Mouse (Mus musculus) left cerebral cortex, postnatal 14 days (tissue): ENCODE results near the gene Plekhg2. TPM values are rescaled to one million over a fixed set of nuclear protein-coding genes. Genes with fewer than 3 reads are reported as not detected.
A peak's percentile ranks its signal among the peaks of the same experiment; 100 is the strongest.

ENCODE experiments used
- DNase-seq, 2 experiments: peaks; one replicate each; pipeline ENCODE4 v3.0.0; 2021 to 2022; ENCODE audit warnings: low spot score in 2 of 2, mixed read lengths in 1 of 2
- intact Hi-C: fragments of 180-260 bp; cut with DNase I; formaldehyde crosslinking; loops from one replicate; pipeline ENCODE4 v1.15.1; 2025
- total RNA-seq, 2 experiments: library from RNA; stranded (reverse); gene quantifications; 2 replicates each; pipeline ENCODE4 v1.2.3; 2021

The Plekhg2 gene
- total RNA-seq, 2 experiments from 2014 or later = 10.1 to 10.3 TPM

DNA sequence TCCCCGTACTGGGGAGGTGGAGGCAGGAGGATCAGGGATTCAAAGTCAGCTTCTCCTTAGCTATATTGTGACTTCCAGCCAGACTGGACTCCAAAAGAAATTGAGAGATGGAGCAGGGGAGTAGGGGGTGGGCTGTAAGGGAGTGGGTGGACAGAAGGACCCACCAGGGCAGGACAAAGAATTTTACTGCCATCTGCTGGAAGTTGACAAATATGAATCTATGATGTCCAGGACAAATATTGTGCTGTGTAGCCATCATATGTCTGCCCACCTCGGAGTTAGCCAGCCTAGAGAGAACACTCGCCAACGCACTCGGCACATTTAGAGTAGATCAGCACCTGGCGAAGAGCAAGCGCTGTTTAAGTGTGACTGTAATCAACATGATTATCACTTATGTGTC lies 23.8 kb downstream of the Plekhg2 start:
- intact Hi-C loops = no loop called here
- DNase-seq = no peak

DNA sequence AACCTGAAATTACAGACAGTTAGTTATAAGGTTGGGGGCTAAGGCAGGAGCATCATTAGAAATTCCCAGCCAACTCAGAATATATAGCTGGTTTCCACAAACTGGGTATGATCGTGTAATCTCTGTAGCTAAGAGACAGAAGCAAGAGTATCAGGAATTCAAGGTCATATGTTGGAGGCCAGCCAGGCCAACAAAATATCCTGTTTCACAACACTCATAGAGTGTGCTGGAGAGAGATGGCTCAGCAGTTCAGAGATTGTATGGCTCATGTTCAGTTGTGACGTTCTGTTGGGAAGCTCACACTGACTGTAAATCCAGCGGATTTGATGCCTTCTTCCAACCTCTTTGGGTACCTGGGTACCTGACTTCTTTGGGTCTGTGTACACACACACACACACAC lies 24.7 kb downstream of the Plekhg2 start:
- intact Hi-C loops = no loop called here
- no peak for DNase-seq

DNA sequence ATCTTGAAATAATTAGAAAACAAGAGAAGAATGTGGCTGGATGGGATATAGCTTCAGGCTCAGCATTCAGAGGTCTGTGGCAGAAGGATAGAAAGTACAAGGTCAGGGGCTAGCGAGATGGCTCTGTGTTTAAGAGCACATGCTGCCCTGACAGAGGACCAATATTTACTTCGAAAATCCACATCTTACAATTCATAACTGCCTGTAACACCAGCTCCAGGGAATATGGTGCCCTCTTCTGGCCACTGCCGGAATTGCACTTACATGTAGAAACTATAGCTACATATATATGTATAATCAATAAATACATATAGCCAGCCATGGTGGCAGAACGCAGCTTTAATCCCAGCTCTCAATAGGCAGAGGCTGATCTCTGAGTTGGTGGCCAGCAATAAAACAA lies 27.8 kb downstream of the Plekhg2 start:
- intact Hi-C loops = no loop called here
- peak; percentile 50 to 75 for DNase-seq

DNA sequence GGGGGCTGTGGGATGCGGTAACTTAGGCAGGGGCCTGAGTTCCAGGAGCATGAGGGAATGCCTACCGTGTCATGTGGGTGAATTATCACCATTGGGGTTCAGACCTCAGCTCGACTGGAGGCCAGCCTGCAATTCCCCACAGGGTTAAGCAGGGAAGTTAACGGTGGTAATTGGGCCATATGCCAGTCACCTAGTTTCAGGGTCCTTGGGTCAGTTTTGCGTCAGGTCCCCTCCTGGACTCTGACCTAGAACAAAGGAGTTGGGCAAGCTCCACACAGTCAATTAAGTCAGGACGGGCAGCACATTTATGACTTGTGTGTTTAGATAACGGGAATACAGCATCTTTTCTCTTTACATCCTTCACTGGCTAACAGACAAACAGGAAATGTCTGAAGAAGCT lies 31.0 kb downstream of the Plekhg2 start:
- no peak for DNase-seq
- intact Hi-C loops = no loop called here

DNA sequence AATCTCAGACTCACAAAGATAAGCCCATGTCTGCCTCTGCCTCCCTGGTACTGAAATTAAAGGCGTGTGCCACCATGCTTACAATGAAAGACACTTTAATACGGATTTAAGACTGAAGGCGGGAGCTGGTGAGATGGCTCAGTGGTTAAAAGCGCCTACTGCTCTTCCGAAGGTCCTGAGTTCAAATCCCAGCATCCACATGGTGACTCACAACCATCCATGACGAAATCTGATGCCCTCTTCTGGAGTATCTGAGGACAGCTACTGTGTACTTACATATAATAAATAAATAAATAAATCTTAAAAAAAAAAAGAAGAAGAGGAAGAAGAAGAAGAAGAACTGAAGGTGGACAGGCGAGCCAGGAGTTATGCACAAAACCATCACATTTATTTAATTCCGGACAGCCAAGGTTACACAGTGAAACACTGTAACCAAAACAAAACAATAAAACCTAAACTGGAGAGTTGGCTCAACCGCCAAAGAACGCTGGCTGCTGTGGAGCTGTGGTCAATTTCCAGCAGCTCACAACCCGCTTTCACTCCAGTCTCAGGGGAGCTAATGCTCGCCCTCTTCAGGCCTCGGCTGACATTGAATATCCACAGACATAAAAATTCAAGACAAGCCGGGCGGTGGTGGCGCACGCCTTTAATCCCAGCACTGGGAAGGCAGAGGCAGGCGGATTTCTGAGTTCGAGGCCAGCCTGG lies 33.0 kb downstream of the Plekhg2 start:
- intact Hi-C loops = loop anchor here (5.0 kb wide), 1 partner anchor 62 kb away; the partner anchor contains the start of gene Eid2b
- peak; percentile 37 to 42 for DNase-seq

DNA sequence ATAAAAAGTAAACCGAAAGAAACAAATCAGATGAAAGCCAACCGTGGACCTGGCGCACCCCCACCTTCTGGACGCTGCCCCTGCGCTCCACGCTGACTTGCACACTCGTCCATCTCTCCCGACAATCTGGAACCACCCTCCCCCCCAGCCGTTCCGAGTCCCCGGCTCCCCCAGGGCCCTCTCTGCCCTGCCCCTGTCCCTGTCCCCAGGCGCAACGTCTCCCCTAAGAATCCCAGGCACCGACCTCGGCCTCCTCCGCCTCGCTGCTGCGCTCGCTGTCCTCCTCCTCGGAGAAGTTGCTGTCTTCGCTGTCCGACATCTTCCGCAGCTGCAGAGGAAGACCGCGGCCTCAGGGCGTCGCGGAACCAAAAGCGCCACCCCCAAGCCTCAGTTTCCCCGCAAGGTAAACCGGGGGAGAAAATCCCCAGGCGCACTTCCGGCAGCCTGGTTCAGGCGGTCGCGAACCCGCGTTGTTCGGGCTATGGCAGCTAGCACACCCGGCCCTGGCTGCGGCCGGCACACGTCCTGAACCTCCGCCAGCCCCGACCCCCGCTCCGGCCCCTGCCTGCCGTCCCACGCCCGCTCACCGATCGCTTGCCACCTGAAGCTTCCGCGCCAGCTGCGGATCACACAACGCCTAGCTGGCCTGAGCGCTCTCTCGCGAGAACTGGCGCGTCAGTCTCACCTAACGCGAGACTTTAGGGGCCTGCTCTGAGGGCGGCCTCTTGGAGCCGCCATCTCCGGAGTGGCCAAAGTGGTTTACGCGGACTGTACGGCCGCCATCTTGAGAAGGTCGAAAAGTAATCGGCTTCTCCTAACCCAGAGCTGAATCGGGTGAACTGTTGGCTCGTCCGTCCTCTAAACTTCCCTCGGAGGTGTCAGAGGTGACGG lies 34.0 kb downstream of the Plekhg2 start, which contains the start of gene Supt5:
Gene Supt5 (minus strand): TSS at position 639 of the 891 bp plus-strand sequence.
- DNase-seq = peak; percentile 97 to 98
- intact Hi-C loops = loop anchor here (5.0 kb wide), 1 partner anchor 61 kb away; the partner anchor contains the start of gene Eid2b

DNA sequence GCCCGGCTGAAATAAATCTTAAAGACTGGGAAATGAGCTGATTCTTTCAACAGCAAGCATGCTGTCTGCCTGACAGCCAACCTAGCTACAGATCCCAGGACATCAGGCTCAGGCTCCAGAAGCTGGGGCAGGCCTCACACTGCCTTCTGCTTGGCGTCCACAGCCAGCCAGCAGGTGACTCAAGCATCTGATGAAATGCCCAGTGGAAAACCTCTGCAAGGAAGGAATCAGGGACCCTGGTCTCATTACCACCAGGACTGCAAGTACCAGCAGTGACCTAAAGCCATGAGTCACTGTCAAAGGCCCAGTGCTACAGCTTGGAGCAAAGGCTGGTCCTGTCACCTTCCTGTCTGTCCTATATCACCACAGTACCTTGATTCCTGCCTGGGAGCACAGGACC lies 36.9 kb downstream of the Plekhg2 start:
- DNase-seq = no peak
- intact Hi-C loops = loop anchor here (5.0 kb wide), 1 partner anchor 58 kb away; the partner anchor contains the start of gene Eid2b

GRCm38 (mm10) chr7:28334534-28334933 lies 37.9 kb downstream of the Plekhg2 start:
- intact Hi-C loops = no loop called here

GRCm38 (mm10) chr7:28328260-28328659 lies 44.1 kb downstream of the Plekhg2 start:
- intact Hi-C loops = no loop called here

More at GRCm38 (mm10) chr7:28334534-28334933, 37.9 kb downstream of the Plekhg2 start:
- DNase-seq = no peak

DNA sequence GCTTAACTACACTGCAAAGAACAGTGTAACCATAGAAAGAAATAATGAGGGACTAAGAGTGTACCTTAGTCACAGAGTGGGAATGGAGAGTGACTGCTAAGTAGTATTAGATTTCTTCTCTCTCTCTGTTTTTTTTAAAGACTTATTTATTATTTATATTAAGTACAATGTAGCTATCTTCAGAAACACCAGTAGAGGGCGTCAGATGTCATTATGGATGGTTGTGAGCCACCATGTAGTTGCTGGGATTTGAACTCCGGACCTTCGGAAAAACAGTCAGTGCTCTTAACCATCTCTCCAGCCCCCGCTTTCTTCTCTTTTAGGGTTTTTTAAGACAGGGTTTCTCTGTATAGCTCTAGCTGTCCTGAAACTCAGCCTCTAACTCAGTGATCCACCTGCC lies 45.9 kb downstream of the Plekhg2 start:
- DNase-seq = no peak
- intact Hi-C loops = no loop called here

More at GRCm38 (mm10) chr7:28328260-28328659, 44.1 kb downstream of the Plekhg2 start:
- DNase-seq = no peak

GRCm38 (mm10) chr7:28325293-28325692 lies 47.1 kb downstream of the Plekhg2 start:
- intact Hi-C loops = no loop called here
- no peak for DNase-seq

GRCm38 (mm10) chr7:28321974-28322720 lies 50.3 kb downstream of the Plekhg2 start:
- no peak for DNase-seq
- intact Hi-C loops = no loop called here

DNA sequence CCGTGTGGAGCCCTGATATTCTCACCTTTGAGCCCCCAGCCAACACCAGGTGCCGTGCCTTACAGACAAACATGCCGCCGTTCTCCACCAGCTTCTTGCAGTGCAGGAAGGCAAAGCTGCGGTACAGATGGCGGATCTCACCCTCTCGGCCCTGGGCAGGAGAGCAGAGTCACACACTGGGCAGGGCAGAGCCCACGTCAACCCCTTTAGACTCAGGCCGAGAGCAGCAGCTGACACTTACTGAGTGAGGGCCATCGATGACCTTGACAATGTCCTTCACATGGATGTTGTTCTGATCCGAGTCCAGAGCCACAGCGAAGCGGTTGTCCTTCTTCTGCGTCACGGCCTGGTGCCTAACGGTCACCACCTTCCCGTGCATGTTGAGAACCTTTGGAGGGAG lies 53.7 kb downstream of the Plekhg2 start:
- intact Hi-C loops = no loop called here
- DNase-seq = no peak

DNA sequence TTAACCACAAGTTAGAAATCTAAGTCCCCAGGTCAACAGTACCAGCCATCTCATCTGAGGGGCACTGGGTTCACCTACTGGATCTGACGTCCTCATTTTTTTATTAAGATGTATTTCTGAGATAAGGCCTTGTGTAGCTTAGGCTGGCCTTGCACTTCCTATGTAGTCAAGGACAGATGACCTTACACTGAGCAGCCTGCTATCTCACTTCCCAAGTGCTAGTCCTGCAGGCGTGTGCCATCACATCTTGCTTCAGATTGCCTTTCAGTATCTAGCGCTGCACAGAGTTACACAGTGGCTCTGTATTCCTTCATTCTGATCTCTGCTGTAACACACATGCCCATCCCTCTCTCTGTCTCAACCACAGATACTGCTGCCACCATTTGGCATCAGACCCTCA lies 54.4 kb downstream of the Plekhg2 start:
- intact Hi-C loops = no loop called here
- DNase-seq = no peak

DNA sequence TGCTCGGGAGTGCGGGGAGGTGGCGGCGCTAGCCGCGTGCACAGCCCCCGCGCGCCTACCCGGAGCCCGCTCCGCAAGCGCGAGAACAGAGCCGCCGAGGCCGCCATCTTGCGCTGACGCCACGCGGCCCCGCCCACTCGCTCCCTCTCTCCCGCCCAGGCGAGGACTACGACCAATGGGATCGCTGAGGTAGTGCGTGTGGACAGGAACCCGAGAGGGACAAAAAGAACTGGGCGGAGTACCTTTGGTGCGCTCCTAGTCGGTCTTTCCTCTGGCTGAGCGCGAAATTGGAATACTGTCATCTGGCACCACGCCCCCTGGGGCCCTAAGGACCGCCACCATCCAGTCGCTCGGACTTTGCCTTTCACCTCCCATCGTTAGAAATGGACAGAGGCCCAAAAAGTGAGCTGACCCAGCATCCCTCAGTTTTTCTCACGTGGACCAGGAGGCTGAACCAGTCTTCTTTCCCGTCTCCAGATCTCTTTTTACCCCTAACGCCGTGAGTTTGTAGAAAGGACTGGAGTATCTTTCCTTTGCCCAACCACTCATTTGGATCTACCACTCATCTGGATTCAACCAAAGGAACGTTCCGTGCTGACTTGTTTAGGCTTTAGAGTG lies 60.4 kb downstream of the Plekhg2 start, which contains the start of gene Timm50:
Gene Timm50 (minus strand): TSS at position 147 of the 618 bp plus-strand sequence.
- intact Hi-C loops = no loop called here
- DNase-seq = peak; percentile 99

DNA sequence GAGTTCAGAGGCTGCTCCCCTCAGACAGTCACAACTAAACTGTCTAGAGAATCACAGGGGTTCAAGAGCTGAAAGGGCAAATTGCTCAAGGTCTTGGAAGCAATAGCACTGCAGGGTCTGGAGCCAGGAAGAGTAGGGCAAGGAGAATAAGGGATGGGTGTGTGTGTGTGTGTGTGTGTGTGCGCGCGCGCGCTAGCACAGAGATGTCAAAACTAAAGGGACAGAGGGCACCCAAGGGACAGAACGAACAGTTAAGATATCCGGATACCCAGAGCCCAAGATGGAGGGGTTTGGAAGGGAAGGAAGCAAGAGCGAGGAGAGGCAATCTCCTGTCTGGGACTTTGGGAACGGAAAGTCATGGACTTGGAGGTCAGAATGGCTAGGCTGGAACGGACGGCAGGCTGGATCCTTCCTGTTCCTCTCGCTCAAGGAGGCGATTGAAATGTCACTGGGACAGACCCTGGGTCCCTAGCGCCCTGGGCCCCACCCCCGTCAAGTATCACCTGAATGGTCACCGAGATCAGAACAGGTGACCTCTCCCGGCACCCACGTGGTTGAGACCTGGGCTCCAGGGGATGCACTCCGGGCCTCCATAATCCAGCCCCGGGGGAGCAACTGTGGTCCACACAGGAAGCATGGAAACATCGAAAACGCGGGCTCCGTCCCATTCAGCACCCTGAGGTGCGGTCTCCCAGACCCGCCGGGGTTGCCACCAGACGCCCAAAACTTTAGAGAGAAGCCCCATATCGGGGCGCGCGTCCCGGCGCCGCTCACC lies 61.1 kb downstream of the Plekhg2 start:
- DNase-seq = no peak
- intact Hi-C loops = no loop called here

DNA sequence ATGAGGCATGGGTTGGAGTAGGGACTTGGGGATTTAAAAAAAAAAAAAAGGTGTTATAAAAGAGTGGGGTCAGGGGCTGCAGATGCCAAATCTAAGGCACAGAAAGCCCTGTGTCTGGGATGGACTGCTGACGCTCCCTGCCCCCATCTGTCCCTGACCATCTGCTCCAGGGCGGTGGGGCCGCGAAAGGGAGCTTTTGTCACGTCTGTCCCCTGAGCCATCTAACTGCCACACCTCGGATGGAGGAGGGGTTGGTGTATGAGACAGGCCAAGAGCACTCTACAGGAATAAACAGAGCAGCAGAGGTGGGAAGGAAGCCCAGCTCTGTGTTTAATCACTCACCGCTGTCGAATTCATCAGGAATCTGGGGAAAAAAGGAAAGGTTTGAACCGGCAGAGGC lies 62.7 kb downstream of the Plekhg2 start:
- no peak for DNase-seq
- intact Hi-C loops = no loop called here
